Mouse (Mus musculus) cerebral cortex, adult 2 months (tissue): ENCODE measurements around the gene Dnhd1.

Experiments
- WGBS: fragments of 180-500 bp; shearing (Covaris S2); methylation state at CpG from one replicate; pipeline ENCODE4 v1.1.7; 2018; 5-methylcytosine and 5-hydroxymethylcytosine counted together

The Dnhd1 gene

GRCm38 (mm10) chr7:105650639-105651435 is at the start of gene Dnhd1:
Gene Dnhd1 (plus strand): TSS chr7:105650827.
- 2% methylated on average over 17 of the region's 17 CpGs for WGBS

GRCm38 (mm10) chr7:105602860-105603623 is 47.6 kb upstream of the Dnhd1 start:
- WGBS = 42% methylated on average over 9 of the region's 9 CpGs

GRCm38 (mm10) chr7:105608467-105608866 is 42.2 kb upstream of the Dnhd1 start:
- WGBS = 67% methylated on average over 3 of the region's 3 CpGs

- 70% methylated on average over 1 of the region's 1 CpGs for WGBS
These were observed 38.9 kb upstream of the Dnhd1 start for GRCm38 (mm10) chr7:105611767-105612166.

GRCm38 (mm10) chr7:105614400-105614799 is 36.2 kb upstream of the Dnhd1 start:
- 96% methylated on average over 1 of the region's 1 CpGs for WGBS

- 61% methylated on average over 1 of the region's 1 CpGs for WGBS
These were observed 34.9 kb upstream of the Dnhd1 start for GRCm38 (mm10) chr7:105615720-105616119.

- 86% methylated on average over 6 of the region's 6 CpGs for WGBS
These were observed 34.1 kb upstream of the Dnhd1 start for GRCm38 (mm10) chr7:105616561-105616960.

GRCm38 (mm10) chr7:105617810-105618209 is 32.8 kb upstream of the Dnhd1 start:
- 94% methylated on average over 22 of the region's 22 CpGs for WGBS

- WGBS = 51% methylated on average over 3 of the region's 3 CpGs
These were observed 30.9 kb upstream of the Dnhd1 start for GRCm38 (mm10) chr7:105619701-105620100.

- 57% methylated on average over 4 of the region's 4 CpGs for WGBS
These were observed 29.6 kb upstream of the Dnhd1 start for GRCm38 (mm10) chr7:105621053-105621452.

GRCm38 (mm10) chr7:105621646-105622292 is 28.9 kb upstream of the Dnhd1 start:
- WGBS = 37% methylated on average over 8 of the region's 8 CpGs

GRCm38 (mm10) chr7:105625397-105625796 is 25.2 kb upstream of the Dnhd1 start:
- 56% methylated on average over 6 of the region's 6 CpGs for WGBS

GRCm38 (mm10) chr7:105628633-105629032 is 22.0 kb upstream of the Dnhd1 start:
- 19% methylated on average over 3 of the region's 3 CpGs for WGBS

GRCm38 (mm10) chr7:105632551-105632972 is 18.1 kb upstream of the Dnhd1 start:
- WGBS = 9% methylated on average over 4 of the region's 4 CpGs

GRCm38 (mm10) chr7:105633127-105633800 is 17.4 kb upstream of the Dnhd1 start, which contains the start of gene Trim3:
Gene Trim3 (minus strand): TSS chr7:105633571.
- WGBS = under 1% methylated on average over 68 of the region's 71 CpGs

GRCm38 (mm10) chr7:105633801-105634135 is 16.9 kb upstream of the Dnhd1 start:
- 4% methylated on average over 10 of the region's 10 CpGs for WGBS

GRCm38 (mm10) chr7:105634272-105634920 is 16.2 kb upstream of the Dnhd1 start:
- 47% methylated on average over 9 of the region's 9 CpGs for WGBS

- WGBS = 80% methylated on average over 2 of the region's 2 CpGs
These were observed 14.9 kb upstream of the Dnhd1 start for GRCm38 (mm10) chr7:105635726-105636125.

- WGBS = 92% methylated on average over 6 of the region's 6 CpGs
These were observed 11.9 kb upstream of the Dnhd1 start for GRCm38 (mm10) chr7:105638776-105639175.

- 58% methylated on average over 9 of the region's 9 CpGs for WGBS
These were observed 11.3 kb upstream of the Dnhd1 start for GRCm38 (mm10) chr7:105639304-105639703.

GRCm38 (mm10) chr7:105639756-105640155 is 10.9 kb upstream of the Dnhd1 start, which contains the start of gene Timm10b:
Gene Timm10b (plus strand): TSS chr7:105640056.
- 4% methylated on average over 2 of the region's 2 CpGs for WGBS
